Mouse (Mus musculus): ENCODE results near the gene Cisd2. TPM values are rescaled to one million over a fixed set of nuclear protein-coding genes. Genes with fewer than 3 reads are reported as not detected.

Cisd2 gene
- polyA plus RNA-seq, 1 experiment from 2014 or later, result 26.6 TPM

DNA sequence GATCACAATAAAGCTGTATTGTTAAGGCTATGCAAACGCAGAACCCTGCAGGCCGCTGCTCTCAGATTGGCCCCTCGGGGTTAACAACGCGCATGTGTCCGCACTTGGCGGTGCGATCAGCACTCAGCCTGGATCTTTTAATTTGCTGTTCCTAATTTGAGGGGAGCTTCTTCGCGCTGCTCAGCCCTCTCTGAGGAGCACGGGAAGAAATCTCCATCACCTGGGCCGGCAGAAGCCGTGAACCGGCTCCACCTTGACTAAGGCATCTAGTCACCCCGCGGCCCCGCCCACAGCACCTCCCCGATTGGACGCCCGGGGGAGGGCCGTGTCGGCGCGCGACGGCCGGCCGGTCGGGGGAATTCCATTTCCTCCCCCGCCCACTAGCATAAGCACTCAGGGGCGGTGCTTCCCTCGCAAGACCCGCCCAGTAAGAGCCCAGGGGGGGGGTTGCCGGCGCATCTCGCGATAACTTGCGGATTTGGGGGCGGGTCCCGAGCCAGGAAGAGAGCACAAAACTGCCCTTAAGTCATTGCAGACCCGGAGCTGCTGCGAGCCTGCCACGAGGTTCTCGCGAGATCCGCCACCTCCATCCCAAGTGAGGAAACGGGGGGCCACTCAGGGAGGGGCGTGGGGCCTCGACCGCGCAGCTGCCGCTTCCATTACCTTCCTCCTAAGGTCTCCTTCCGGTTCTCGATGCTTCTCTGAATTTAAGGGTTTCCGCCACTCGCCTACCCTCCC is 14.2 kb upstream of the Cisd2 start, which contains the start of gene Ube2d3:
Gene Ube2d3, plus strand, starts transcription at position 392 of the 738 bp plus-strand sequence.
- H3K4me1 ChIP-seq (ENCODE audit: insufficient read depth), result 0 out of 2 replicates have a peak, but pooled peaks cover 2% of the 10 kb centered on the region
- H3K36me3 ChIP-seq (replicated peaks; ENCODE audit: insufficient read depth, low read length), result peaks cover 14% of the 10 kb centered on the region; the same call in 1 of the 2 replicates
- under 1% methylated on average over 52 of the region's 56 CpGs for WGBS (ENCODE audit: insufficient replicate concordance)
- peak within 1 kb of the TSS; percentile 78 for H3K4me3 ChIP-seq (ENCODE audit: low read depth, low read length)
- TF ChIP-seq CTCF (IDR thresholded peaks at IDR 0.05; ENCODE audit: low read depth), result no peak
- peak; percentile 92 for TF ChIP-seq EP300 (IDR thresholded peaks at IDR 0.05; ENCODE audit: low read depth)
- H3K4me2 ChIP-seq (ENCODE audit: low read depth, low read length), result peak within 1 kb of the TSS; percentile 86
- no peaks in the 10 kb centered on the region for H3K27me3 ChIP-seq (ENCODE audit: insufficient read depth, low read length)
- ATAC-seq (peak; percentile 84), DNase-seq (peak; percentile 99)
- no peaks in the 10 kb centered on the region for H3K9me3 ChIP-seq (ENCODE audit: low read length)
- H3K9ac ChIP-seq (replicated peaks), result peak within 1 kb of the TSS; percentile 98
- peak within 1 kb of the TSS; percentile 100 for H3K27ac ChIP-seq (ENCODE audit: low read depth)

DNA sequence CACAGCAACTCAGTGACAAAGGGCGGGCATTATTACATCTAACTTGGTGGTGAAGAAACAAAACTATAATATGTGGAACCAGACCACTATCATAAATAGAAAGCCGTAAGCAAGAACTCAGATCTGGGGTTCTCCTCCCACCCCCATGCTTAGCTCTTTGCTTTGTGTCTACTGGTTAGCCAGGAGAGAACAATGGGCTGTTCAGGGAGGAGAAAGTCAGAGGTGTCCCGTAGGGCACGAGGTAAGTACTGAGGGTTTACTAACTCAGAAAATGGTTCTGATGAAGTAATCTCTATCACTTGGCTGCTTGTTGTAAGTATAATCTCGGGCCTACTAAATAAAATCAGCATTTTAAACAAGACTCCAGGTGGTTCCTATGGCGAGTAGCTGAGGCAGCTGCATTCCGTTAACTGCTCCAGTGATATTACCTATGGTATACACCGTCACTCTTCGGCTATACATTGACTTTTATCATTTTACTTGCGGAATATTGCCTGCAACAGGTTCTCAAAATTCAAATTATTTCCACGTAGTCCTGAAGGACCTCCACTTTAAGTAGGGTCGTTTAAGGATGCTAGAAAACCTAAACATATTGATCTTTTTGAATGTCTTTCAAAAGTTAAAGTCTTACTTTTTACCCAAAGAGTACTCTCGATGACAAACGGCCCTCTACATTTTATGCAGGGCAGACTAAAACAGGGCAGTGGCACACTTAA is 13.3 kb upstream of the Cisd2 start:
- Histone ChIP-seq H3K27ac (ENCODE audit: low read depth) (peak overlapping the region; percentile 87), H3K4me1 (ENCODE audit: insufficient read depth) (no peaks in the 10 kb centered on the region), H3K9me3 (ENCODE audit: low read length) (no peaks in the 10 kb centered on the region), H3K4me3 (ENCODE audit: low read depth, low read length) (peak overlapping the region; percentile 78), H3K9ac (replicated peaks) (peak overlapping the region; percentile 68), H3K4me2 (ENCODE audit: low read depth, low read length) (peak overlapping the region; percentile 86), H3K36me3 (replicated peaks; ENCODE audit: insufficient read depth, low read length) (peaks cover 11% of the 10 kb centered on the region; the same call in 1 of the 2 replicates), H3K27me3 (ENCODE audit: insufficient read depth, low read length) (no peaks in the 10 kb centered on the region)
- no peak for TF ChIP-seq EP300 (IDR thresholded peaks at IDR 0.05; ENCODE audit: low read depth)
- no peak for TF ChIP-seq CTCF (IDR thresholded peaks at IDR 0.05; ENCODE audit: low read depth)
- no peak for ATAC-seq
- no peak for DNase-seq
- 59% methylated on average over 14 of the region's 14 CpGs for WGBS (ENCODE audit: insufficient replicate concordance)

DNA sequence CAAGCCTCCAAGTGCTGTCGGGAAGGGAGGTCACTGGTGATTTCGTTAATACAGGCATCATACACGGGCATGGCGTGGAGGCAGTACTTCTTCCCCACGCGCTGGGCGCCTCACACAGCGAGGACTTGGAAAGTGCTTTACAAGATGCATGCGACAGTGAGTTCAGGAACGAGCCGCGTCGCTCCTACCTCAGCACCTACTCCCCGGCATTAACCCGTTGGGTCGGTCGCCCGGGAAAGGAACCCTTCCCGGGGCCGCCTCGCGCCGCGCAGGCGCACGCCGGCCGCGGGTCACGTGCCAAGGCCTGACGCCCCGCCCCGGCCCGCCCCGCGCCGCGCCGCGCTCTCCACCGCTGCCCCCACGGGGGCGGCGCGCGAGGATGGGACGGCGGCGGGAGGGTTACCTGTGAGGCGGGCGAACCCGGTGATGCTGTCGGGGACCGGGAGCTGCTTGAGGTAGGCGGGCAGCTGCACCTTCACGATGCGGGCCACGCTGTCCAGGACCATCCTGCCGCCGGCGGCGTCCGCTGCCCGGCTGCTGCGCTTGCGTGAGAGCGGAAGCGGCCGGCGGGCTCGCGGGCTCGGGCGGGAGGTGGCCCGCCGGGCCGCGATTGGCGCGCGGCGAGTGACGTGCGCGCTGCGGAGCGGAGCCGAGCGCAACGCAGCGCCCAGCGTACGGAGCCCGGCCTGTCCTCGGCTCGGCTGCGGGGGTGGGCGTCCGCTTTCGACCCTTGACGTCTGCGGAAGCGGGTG is 693 bp downstream of the Cisd2 start:
- peak overlapping the region; percentile 87 for H3K9ac ChIP-seq (replicated peaks)
- TF ChIP-seq CTCF (IDR thresholded peaks at IDR 0.05; ENCODE audit: low read depth), result no peak
- TF ChIP-seq EP300 (IDR thresholded peaks at IDR 0.05; ENCODE audit: low read depth), result no peak
- DNase-seq (peak; percentile 90), ATAC-seq (peak; percentile 96)
- peak overlapping the region; percentile 75 for H3K4me3 ChIP-seq (ENCODE audit: low read depth, low read length)
- no peaks in the 10 kb centered on the region for H3K36me3 ChIP-seq (replicated peaks; ENCODE audit: insufficient read depth, low read length)
- under 1% methylated on average over 94 of the region's 103 CpGs for WGBS (ENCODE audit: insufficient replicate concordance)
- H3K4me1 ChIP-seq (ENCODE audit: insufficient read depth), result peaks cover 12% of the 10 kb centered on the region
- H3K27me3 ChIP-seq (ENCODE audit: insufficient read depth, low read length), result no peaks in the 10 kb centered on the region
- H3K27ac ChIP-seq (ENCODE audit: low read depth), result peak overlapping the region; percentile 96
- peak overlapping the region; percentile 81 for H3K4me2 ChIP-seq (ENCODE audit: low read depth, low read length)
- no peaks in the 10 kb centered on the region for H3K9me3 ChIP-seq (ENCODE audit: low read length)

DNA sequence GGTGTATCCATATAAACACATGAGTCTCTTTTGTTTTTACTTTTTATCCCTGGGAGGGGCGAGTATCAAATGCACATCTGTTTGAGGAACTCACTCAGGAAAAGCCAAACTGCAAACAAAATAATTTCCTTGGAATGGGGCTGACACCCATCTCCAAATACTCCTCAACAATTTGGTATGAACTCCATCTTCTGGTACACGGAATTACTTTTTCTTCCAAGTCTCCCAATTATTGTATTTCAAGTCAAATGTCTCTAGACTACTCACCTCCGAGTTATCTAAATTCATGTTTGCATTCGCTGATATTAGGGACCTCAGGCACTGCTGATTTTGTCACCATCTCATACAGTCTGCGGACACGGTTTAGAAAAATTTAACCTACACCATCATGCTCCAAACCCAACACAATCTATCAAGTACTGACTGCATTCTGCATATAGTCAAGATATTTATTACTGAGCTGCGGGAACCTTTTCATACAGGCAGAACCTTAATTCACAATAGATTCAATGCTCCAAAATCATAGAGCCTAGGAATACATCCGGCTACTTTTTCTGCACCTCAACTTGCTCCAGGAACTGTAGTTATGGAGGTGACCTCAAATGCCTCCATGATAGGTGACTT is 1.4 kb downstream of the Cisd2 start:
- no peak for TF ChIP-seq CTCF (IDR thresholded peaks at IDR 0.05; ENCODE audit: low read depth)
- TF ChIP-seq EP300 (IDR thresholded peaks at IDR 0.05; ENCODE audit: low read depth), result no peak
- H3K36me3 ChIP-seq (replicated peaks; ENCODE audit: insufficient read depth, low read length), result no peaks in the 10 kb centered on the region
- DNase-seq (no peak), ATAC-seq (no peak)
- peak overlapping the region; percentile 87 for H3K9ac ChIP-seq (replicated peaks)
- H3K4me2 ChIP-seq (ENCODE audit: low read depth, low read length), result peak overlapping the region; percentile 81
- peaks cover 12% of the 10 kb centered on the region for H3K4me1 ChIP-seq (ENCODE audit: insufficient read depth)
- WGBS (ENCODE audit: insufficient replicate concordance), result 13% methylated on average over 8 of the region's 8 CpGs
- H3K27me3 ChIP-seq (ENCODE audit: insufficient read depth, low read length), result no peaks in the 10 kb centered on the region
- H3K4me3 ChIP-seq (ENCODE audit: low read depth, low read length), result peak overlapping the region; percentile 75
- peak overlapping the region; percentile 96 for H3K27ac ChIP-seq (ENCODE audit: low read depth)
- H3K9me3 ChIP-seq (ENCODE audit: low read length), result no peaks in the 10 kb centered on the region

DNA sequence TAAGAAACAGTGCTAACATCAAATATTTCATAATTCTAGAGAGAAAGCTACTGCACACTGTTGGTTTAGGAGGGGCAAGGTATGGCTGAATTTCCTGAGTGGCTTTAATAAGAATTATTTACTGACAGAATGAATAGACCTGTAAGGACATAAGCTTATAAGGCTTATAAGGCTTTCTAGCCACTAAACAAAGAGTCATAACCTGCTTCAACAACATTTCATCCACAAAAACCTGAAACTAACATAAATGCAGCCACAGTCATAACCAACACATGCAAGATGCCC is 2.5 kb downstream of the Cisd2 start:
- peak overlapping the region; percentile 73 for H3K27ac ChIP-seq (ENCODE audit: low read depth)
- no peaks in the 10 kb centered on the region for H3K9me3 ChIP-seq (ENCODE audit: low read length)
- no peak for ATAC-seq
- H3K27me3 ChIP-seq (ENCODE audit: insufficient read depth, low read length), result no peaks in the 10 kb centered on the region
- peak overlapping the region; percentile 39 for H3K9ac ChIP-seq (replicated peaks)
- H3K4me2 ChIP-seq (ENCODE audit: low read depth, low read length), result peak overlapping the region; percentile 81
- TF ChIP-seq CTCF (IDR thresholded peaks at IDR 0.05; ENCODE audit: low read depth), result no peak
- no peak for TF ChIP-seq EP300 (IDR thresholded peaks at IDR 0.05; ENCODE audit: low read depth)
- DNase-seq, result no peak
- peaks cover 12% of the 10 kb centered on the region for H3K4me1 ChIP-seq (ENCODE audit: insufficient read depth)
- H3K4me3 ChIP-seq (ENCODE audit: low read depth, low read length), result no peak overlapping the region
- 0 out of 2 replicates have a peak, but pooled peaks cover 2% of the 10 kb centered on the region for H3K36me3 ChIP-seq (replicated peaks; ENCODE audit: insufficient read depth, low read length)

Measured in liver, postnatal 0 days (tissue).